Mouse (Mus musculus) limb, embryonic 14.5 days (tissue): ENCODE measurements around the gene Dbil5. TPM values are rescaled to one million over a fixed set of nuclear protein-coding genes. Genes with fewer than 3 reads are reported as not detected.

ENCODE experiments used
- ATAC-seq: fragments of 200-750 bp; cut with Nextera tagmentation; 2 replicates; pipeline ENCODE4 v1.8.0; 2017; ENCODE audit warnings: low read depth, moderate number of reproducible peaks, moderate TSS enrichment; ENCODE audit not compliant: low FRiP score
- DNase-seq: peaks from one replicate; pipeline ENCODE4 v3.0.0-alpha.2; 2015; ENCODE audit warnings: low spot score
- H3K27ac ChIP-seq: fragments of 300-500 bp; sonication (generic); replicated peaks from 2 replicates; pipeline ENCODE4 v1.5.1; 2014; ENCODE audit warnings: low read depth, mild to moderate bottlenecking, low read length, moderate library complexity, mixed read lengths
- H3K27me3 ChIP-seq: fragments of 300-500 bp; sonication (generic); 2 replicates; pipeline ENCODE4 v1.6.1; 2014; ENCODE audit warnings: low read length, mixed read lengths; ENCODE audit not compliant: control insufficient read depth, insufficient read depth
- H3K36me3 ChIP-seq: fragments of 300-500 bp; sonication (generic); 2 replicates; pipeline ENCODE4 v1.6.1; 2014; ENCODE audit warnings: mild to moderate bottlenecking, low read length, moderate library complexity, mixed read lengths; ENCODE audit not compliant: control insufficient read depth, insufficient read depth
- H3K4me1 ChIP-seq: fragments of 300-500 bp; sonication (generic); 2 replicates; pipeline ENCODE4 v1.6.1; 2014; ENCODE audit warnings: antibody characterized with exemption, low read length, mixed read lengths; ENCODE audit not compliant: control insufficient read depth, insufficient read depth
- H3K4me2 ChIP-seq: fragments of 300-500 bp; sonication (generic); replicated peaks from 2 replicates; pipeline ENCODE4 v1.6.1; 2014; ENCODE audit warnings: low read depth, mild to moderate bottlenecking, low read length, moderate library complexity; ENCODE audit not compliant: severe bottlenecking
- H3K4me3 ChIP-seq: fragments of 300-500 bp; sonication (generic); replicated peaks from 2 replicates; pipeline ENCODE4 v1.5.1; 2014; ENCODE audit warnings: low read length
- H3K9ac ChIP-seq: fragments of 300-500 bp; sonication (generic); 2 replicates; pipeline ENCODE4 v1.6.1; 2014; ENCODE audit warnings: mild to moderate bottlenecking, low read depth, low read length, moderate library complexity; ENCODE audit not compliant: severe bottlenecking
- H3K9me3 ChIP-seq: fragments of 300-500 bp; sonication (generic); 2 replicates; pipeline ENCODE4 v1.6.1; 2016; ENCODE audit warnings: low read length; ENCODE audit not compliant: control insufficient read depth
- POLR2A ChIP-seq: fragments of 200-500 bp; IDR thresholded peaks from 2 replicates; pipeline ENCODE4 v1.8.0; 2012; ENCODE audit warnings: inconsistent platforms, mild to moderate bottlenecking, moderate library complexity, borderline replicate concordance; ENCODE audit not compliant: insufficient read depth, insufficient read length; ENCODE audit errors: extremely low read depth
- WGBS: fragments of 180-500 bp; shearing (Covaris S2); extraction: QIAGEN DNeasy Blood & Tissue Kit; methylation state at CpG from one replicate; pipeline ENCODE4 v1.1.7; 2014; 5-methylcytosine and 5-hydroxymethylcytosine counted together
- polyA plus RNA-seq, 2 experiments: library from polyadenylated mRNA; depleted of rRNA in 1 of 2; stranded (reverse) in 1 of 2; unstranded in 1 of 2; fragments of >200 nt; fragmentation: Nextera tagmentation in 1 of 2; extraction: Ambion mirVana in 1 of 2; gene quantifications; 2 replicates each; pipeline versions ENCODE4 v1.2.1 to v1.2.3; 2012 to 2014

The Dbil5 gene
- polyA plus RNA-seq, 2 experiments: 0.41 to 1.4 TPM

GRCm38 (mm10) chr11:76180146-76180540, 37.3 kb upstream of the Dbil5 start:
- no peak for DNase-seq
- H3K9me3 ChIP-seq: no peaks in the 10 kb centered on the region
- H3K27ac ChIP-seq: no peak overlapping the region
- peaks cover 3% of the 10 kb centered on the region; the same call in 1 of the 2 replicates for H3K36me3 ChIP-seq
- WGBS: 20% methylated on average over 7 of the region's 7 CpGs
- peak overlapping the region; percentile 63 for H3K4me2 ChIP-seq
- H3K4me1 ChIP-seq: peaks cover 9% of the 10 kb centered on the region; the same call in 1 of the 2 replicates
- H3K27me3 ChIP-seq: no peaks in the 10 kb centered on the region
- peak overlapping the region; percentile 61 for H3K9ac ChIP-seq
- ATAC-seq: no peak
- TF ChIP-seq POLR2A: no peak
- H3K4me3 ChIP-seq: peak overlapping the region; percentile 83

- H3K4me1 ChIP-seq: peaks cover 4% of the 10 kb centered on the region; the same call in 1 of the 2 replicates
- H3K4me2 ChIP-seq: no peak overlapping the region
- no peak overlapping the region for H3K27ac ChIP-seq
- no peaks in the 10 kb centered on the region for H3K9me3 ChIP-seq
- H3K27me3 ChIP-seq: no peaks in the 10 kb centered on the region
- no peak for DNase-seq
- H3K9ac ChIP-seq: no peak overlapping the region
- WGBS: 84% methylated on average over 4 of the region's 4 CpGs
- no peak for ATAC-seq
- no peak for TF ChIP-seq POLR2A
- no peak overlapping the region for H3K4me3 ChIP-seq
- H3K36me3 ChIP-seq: no peaks in the 10 kb centered on the region
These were observed 33.7 kb upstream of the Dbil5 start for GRCm38 (mm10) chr11:76183745-76184144.

- WGBS: 86% methylated on average over 6 of the region's 6 CpGs
- Histone ChIP-seq H3K4me1 (no peaks in the 10 kb centered on the region), H3K9ac (no peak overlapping the region), H3K27ac (no peak overlapping the region), H3K27me3 (no peaks in the 10 kb centered on the region), H3K4me3 (no peak overlapping the region), H3K9me3 (no peaks in the 10 kb centered on the region), H3K4me2 (no peak overlapping the region), H3K36me3 (no peaks in the 10 kb centered on the region)
- TF ChIP-seq POLR2A: no peak
- no peak for DNase-seq
- ATAC-seq: no peak
These were observed 30.5 kb upstream of the Dbil5 start for GRCm38 (mm10) chr11:76186908-76187307.

DNA sequence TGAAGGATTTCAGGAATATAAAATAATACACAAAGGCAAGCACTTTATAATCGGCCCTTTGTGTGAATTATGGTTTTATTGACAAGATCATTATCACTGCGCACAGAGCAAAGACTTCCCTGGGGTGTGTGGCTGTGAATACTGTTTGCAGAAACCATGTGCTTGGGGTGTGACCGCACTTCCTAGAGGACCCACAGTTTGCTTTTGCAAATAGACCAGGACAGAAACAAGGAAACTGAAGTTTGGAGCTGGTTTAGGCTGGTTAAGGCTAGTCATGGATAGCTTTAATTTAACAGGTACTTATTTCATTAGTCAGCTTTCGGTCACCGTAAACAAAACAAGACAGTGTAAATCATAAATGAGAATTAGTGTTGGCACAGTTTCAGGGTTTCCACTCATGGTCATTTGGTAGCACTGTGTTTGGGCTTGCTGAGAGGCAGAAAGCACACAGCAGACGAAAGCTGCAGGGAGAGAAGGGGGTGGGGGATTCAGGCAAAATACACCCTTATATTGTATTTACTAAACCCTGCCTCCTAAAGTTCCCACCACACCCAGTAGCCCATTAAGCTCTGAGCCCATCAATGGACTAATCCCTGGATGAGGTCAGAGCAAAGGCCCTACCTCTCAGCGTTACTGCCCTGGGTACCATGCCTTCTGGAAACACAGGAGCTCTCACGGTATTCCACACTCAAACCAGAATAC, 21.0 kb upstream of the Dbil5 start:
- DNase-seq: no peak
- Histone ChIP-seq H3K27ac (no peak overlapping the region), H3K9me3 (no peaks in the 10 kb centered on the region), H3K4me3 (no peak overlapping the region), H3K4me2 (no peak overlapping the region), H3K36me3 (no peaks in the 10 kb centered on the region), H3K9ac (no peak overlapping the region), H3K4me1 (0 out of 2 replicates have a peak, but pooled peaks cover 3% of the 10 kb centered on the region), H3K27me3 (no peaks in the 10 kb centered on the region)
- ATAC-seq: no peak
- WGBS: 56% methylated on average over 8 of the region's 8 CpGs
- no peak for TF ChIP-seq POLR2A

GRCm38 (mm10) chr11:76196977-76197469, 20.4 kb upstream of the Dbil5 start:
- H3K4me1 ChIP-seq: 0 out of 2 replicates have a peak, but pooled peaks cover 3% of the 10 kb centered on the region
- no peak overlapping the region for H3K4me2 ChIP-seq
- no peak overlapping the region for H3K27ac ChIP-seq
- H3K27me3 ChIP-seq: no peaks in the 10 kb centered on the region
- H3K36me3 ChIP-seq: no peaks in the 10 kb centered on the region
- no peaks in the 10 kb centered on the region for H3K9me3 ChIP-seq
- no peak for TF ChIP-seq POLR2A
- H3K9ac ChIP-seq: no peak overlapping the region
- ATAC-seq (no peak), DNase-seq (no peak)
- H3K4me3 ChIP-seq: no peak overlapping the region
- WGBS: 64% methylated on average over 8 of the region's 8 CpGs
